Mouse (Mus musculus): Measurements from ENCODE around the gene Hcn2. TPM values are rescaled to one million over a fixed set of nuclear protein-coding genes. Genes with fewer than 3 reads are reported as not detected.

Gene Hcn2
- polyA plus RNA-seq, 1 experiment from 2014 or later, result 0.22 TPM

- ATAC-seq (ENCODE audit: low FRiP score), result no peak
- H3K9me3 ChIP-seq (ENCODE audit: control insufficient read depth, low read length), result no peaks in the 10 kb centered on the region; the same call in 1 of the 2 replicates
- H3K27ac ChIP-seq (ENCODE audit: low read depth, low read length), result no peak overlapping the region
- WGBS, result 8% methylated on average over 2 of the region's 2 CpGs
- peak; percentile 86 for DNase-seq (ENCODE audit: low spot score, missing footprints)
- no peak overlapping the region for H3K9ac ChIP-seq (ENCODE audit: low read length)
- H3K36me3 ChIP-seq (ENCODE audit: control insufficient read depth, insufficient read depth, low read length), result no peaks in the 10 kb centered on the region
- H3K4me1 ChIP-seq (ENCODE audit: control insufficient read depth, insufficient read depth, low read length), result peaks cover 8% of the 10 kb centered on the region
- H3K4me2 ChIP-seq, result no peak overlapping the region
- H3K27me3 ChIP-seq (ENCODE audit: control insufficient read depth, insufficient read depth, low read length), result peaks cover 43% of the 10 kb centered on the region
- no peak overlapping the region for H3K4me3 ChIP-seq (ENCODE audit: low read depth, low read length)
Observed at GRCm38 (mm10) chr10:79779193-79779592, 62.8 kb downstream of the Hcn2 start.

GRCm38 (mm10) chr10:79779784-79780663 lies 63.6 kb downstream of the Hcn2 start:
- WGBS, result 2% methylated on average over 55 of the region's 55 CpGs
- DNase-seq (ENCODE audit: low spot score, missing footprints) (peak; percentile 100), ATAC-seq (ENCODE audit: low FRiP score) (peak; percentile 91)
- no peaks in the 10 kb centered on the region for H3K36me3 ChIP-seq (ENCODE audit: control insufficient read depth, insufficient read depth, low read length)
- no peaks in the 10 kb centered on the region; the same call in 1 of the 2 replicates for H3K9me3 ChIP-seq (ENCODE audit: control insufficient read depth, low read length)
- peaks cover 8% of the 10 kb centered on the region for H3K4me1 ChIP-seq (ENCODE audit: control insufficient read depth, insufficient read depth, low read length)
- no peak overlapping the region for H3K27ac ChIP-seq (ENCODE audit: low read depth, low read length)
- peak overlapping the region; percentile 43 for H3K4me2 ChIP-seq
- H3K27me3 ChIP-seq (ENCODE audit: control insufficient read depth, insufficient read depth, low read length), result peaks cover 43% of the 10 kb centered on the region
- peak overlapping the region; percentile 25 for H3K4me3 ChIP-seq (ENCODE audit: low read depth, low read length)
- H3K9ac ChIP-seq (ENCODE audit: low read length), result no peak overlapping the region; the same call in 1 of the 2 replicates

- DNase-seq (ENCODE audit: low spot score, missing footprints), result peak; percentile 95
Observed at GRCm38 (mm10) chr10:79780664-79781015, 64.2 kb downstream of the Hcn2 start.

GRCm38 (mm10) chr10:79781139-79781538 lies 64.7 kb downstream of the Hcn2 start:
- H3K27ac ChIP-seq (ENCODE audit: low read depth, low read length), result no peak overlapping the region
- H3K36me3 ChIP-seq (ENCODE audit: control insufficient read depth, insufficient read depth, low read length), result no peaks in the 10 kb centered on the region
- H3K4me3 ChIP-seq (ENCODE audit: low read depth, low read length), result 0 out of 2 replicates have a peak overlapping the region, but pooled peaks have one; percentile 25
- H3K9ac ChIP-seq (ENCODE audit: low read length), result no peak overlapping the region
- H3K4me2 ChIP-seq, result peak overlapping the region; percentile 43
- 27% methylated on average over 21 of the region's 21 CpGs for WGBS
- DNase-seq (ENCODE audit: low spot score, missing footprints) (no peak), ATAC-seq (ENCODE audit: low FRiP score) (no peak)
- H3K9me3 ChIP-seq (ENCODE audit: control insufficient read depth, low read length), result no peaks in the 10 kb centered on the region
- H3K27me3 ChIP-seq (ENCODE audit: control insufficient read depth, insufficient read depth, low read length), result peaks cover 43% of the 10 kb centered on the region
- peaks cover 8% of the 10 kb centered on the region for H3K4me1 ChIP-seq (ENCODE audit: control insufficient read depth, insufficient read depth, low read length)

More at GRCm38 (mm10) chr10:79780664-79781015, 64.2 kb downstream of the Hcn2 start:
- no peak; the same call in 1 of the 2 replicates for ATAC-seq (ENCODE audit: low FRiP score)
- Histone ChIP-seq H3K27me3 (ENCODE audit: control insufficient read depth, insufficient read depth, low read length) (peaks cover 43% of the 10 kb centered on the region), H3K4me3 (ENCODE audit: low read depth, low read length) (peak overlapping the region; percentile 25), H3K27ac (ENCODE audit: low read depth, low read length) (no peak overlapping the region), H3K4me1 (ENCODE audit: control insufficient read depth, insufficient read depth, low read length) (peaks cover 8% of the 10 kb centered on the region), H3K4me2 (peak overlapping the region; percentile 43), H3K9me3 (ENCODE audit: control insufficient read depth, low read length) (no peaks in the 10 kb centered on the region), H3K36me3 (ENCODE audit: control insufficient read depth, insufficient read depth, low read length) (no peaks in the 10 kb centered on the region), H3K9ac (ENCODE audit: low read length) (no peak overlapping the region)
- WGBS, result under 1% methylated on average over 13 of the region's 13 CpGs

GRCm38 (mm10) chr10:79781956-79782355 lies 65.5 kb downstream of the Hcn2 start:
- DNase-seq (ENCODE audit: low spot score, missing footprints) (no peak), ATAC-seq (ENCODE audit: low FRiP score) (no peak)
- H3K27ac ChIP-seq (ENCODE audit: low read depth, low read length), result no peak overlapping the region
- H3K4me2 ChIP-seq, result no peak overlapping the region
- no peak overlapping the region for H3K4me3 ChIP-seq (ENCODE audit: low read depth, low read length)
- H3K4me1 ChIP-seq (ENCODE audit: control insufficient read depth, insufficient read depth, low read length), result peaks cover 8% of the 10 kb centered on the region
- H3K36me3 ChIP-seq (ENCODE audit: control insufficient read depth, insufficient read depth, low read length), result no peaks in the 10 kb centered on the region
- H3K27me3 ChIP-seq (ENCODE audit: control insufficient read depth, insufficient read depth, low read length), result peaks cover 37% of the 10 kb centered on the region
- no peak overlapping the region for H3K9ac ChIP-seq (ENCODE audit: low read length)
- no peaks in the 10 kb centered on the region for H3K9me3 ChIP-seq (ENCODE audit: control insufficient read depth, low read length)
- WGBS, result 58% methylated on average over 5 of the region's 5 CpGs

- WGBS, result 68% methylated on average over 7 of the region's 7 CpGs
- Histone ChIP-seq H3K27me3 (ENCODE audit: control insufficient read depth, insufficient read depth, low read length) (peaks cover 27% of the 10 kb centered on the region), H3K9me3 (ENCODE audit: control insufficient read depth, low read length) (no peaks in the 10 kb centered on the region), H3K4me1 (ENCODE audit: control insufficient read depth, insufficient read depth, low read length) (peaks cover 8% of the 10 kb centered on the region), H3K27ac (ENCODE audit: low read depth, low read length) (no peak overlapping the region), H3K4me3 (ENCODE audit: low read depth, low read length) (no peak overlapping the region), H3K36me3 (ENCODE audit: control insufficient read depth, insufficient read depth, low read length) (no peaks in the 10 kb centered on the region), H3K4me2 (no peak overlapping the region), H3K9ac (ENCODE audit: low read length) (no peak overlapping the region)
- no peak for ATAC-seq (ENCODE audit: low FRiP score)
- no peak for DNase-seq (ENCODE audit: low spot score, missing footprints)
Observed at GRCm38 (mm10) chr10:79783050-79783449, 66.6 kb downstream of the Hcn2 start.

- Histone ChIP-seq H3K4me2 (no peak overlapping the region), H3K9me3 (ENCODE audit: control insufficient read depth, low read length) (no peaks in the 10 kb centered on the region), H3K9ac (ENCODE audit: low read length) (no peak overlapping the region), H3K36me3 (ENCODE audit: control insufficient read depth, insufficient read depth, low read length) (no peaks in the 10 kb centered on the region), H3K27me3 (ENCODE audit: control insufficient read depth, insufficient read depth, low read length) (peaks cover 16% of the 10 kb centered on the region), H3K4me3 (ENCODE audit: low read depth, low read length) (no peak overlapping the region), H3K4me1 (ENCODE audit: control insufficient read depth, insufficient read depth, low read length) (peaks cover 8% of the 10 kb centered on the region), H3K27ac (ENCODE audit: low read depth, low read length) (no peak overlapping the region)
- DNase-seq (ENCODE audit: low spot score, missing footprints) (peak; percentile 91), ATAC-seq (ENCODE audit: low FRiP score) (no peak)
- 48% methylated on average over 27 of the region's 27 CpGs for WGBS
Observed at GRCm38 (mm10) chr10:79783920-79784800, 67.7 kb downstream of the Hcn2 start.

Data from midbrain, embryonic 11.5 days (tissue).